Mouse (Mus musculus): ENCODE results near the gene Ebf1. TPM values are rescaled to one million over a fixed set of nuclear protein-coding genes. Genes with fewer than 3 reads are reported as not detected.

Gene Ebf1
- polyA plus RNA-seq, 1 experiment: 38.8 TPM

DNA sequence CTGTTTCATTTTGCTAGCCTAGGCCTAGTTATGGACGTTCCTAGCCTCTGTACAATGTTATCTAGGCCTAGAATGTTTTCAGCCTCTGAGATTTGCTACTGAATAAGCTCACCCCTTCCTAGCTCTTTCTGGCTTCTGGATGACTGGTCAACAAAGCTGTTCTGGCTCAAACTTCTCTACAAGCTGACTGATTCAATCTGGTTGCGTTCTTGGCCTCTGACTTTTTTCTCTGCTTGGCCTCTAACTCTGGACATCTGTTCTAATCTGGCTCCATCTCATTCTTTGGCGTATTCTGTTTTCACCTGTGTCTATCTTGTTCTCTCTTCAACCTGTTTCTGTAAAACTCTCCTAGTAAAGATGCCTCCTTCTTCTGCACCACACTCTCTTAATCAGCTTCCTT, 400.4 kb downstream of the Ebf1 start:
- no peaks in the 10 kb centered on the region for H3K4me1 ChIP-seq (ENCODE audit: control insufficient read depth, insufficient read depth, insufficient read length, low read length)
- no peak overlapping the region for H3K4me3 ChIP-seq (ENCODE audit: insufficient read depth, low read depth, low read length)

DNA sequence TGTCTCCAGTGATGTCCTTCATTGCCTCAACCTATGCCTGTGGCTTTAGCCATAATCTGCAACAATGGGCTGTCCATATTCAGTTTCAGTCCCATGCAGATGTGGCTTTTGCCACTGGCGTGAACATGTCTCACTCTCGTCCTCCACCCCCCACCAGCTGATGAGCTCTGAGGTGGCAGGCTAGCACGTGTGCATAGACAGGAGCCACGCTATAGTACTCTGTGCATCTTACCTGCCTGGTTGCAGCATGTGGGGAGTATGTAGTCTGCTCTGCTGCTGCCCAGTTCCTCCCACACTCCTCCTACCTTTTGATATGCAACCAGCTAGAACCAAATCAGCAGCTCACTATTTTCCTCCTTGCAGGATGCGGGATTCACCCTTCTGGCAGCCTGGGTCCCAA, 408.9 kb downstream of the Ebf1 start:
- H3K4me1 ChIP-seq (ENCODE audit: control insufficient read depth, insufficient read depth, insufficient read length, low read length): no peaks in the 10 kb centered on the region
- H3K4me3 ChIP-seq (ENCODE audit: insufficient read depth, low read depth, low read length): no peak overlapping the region
- H3K27ac ChIP-seq (replicated peaks; ENCODE audit: low read depth, low read length): no peak overlapping the region

More for the DNA sequence above, 400.4 kb downstream of the Ebf1 start:
- H3K27ac ChIP-seq (replicated peaks; ENCODE audit: low read depth, low read length): no peak overlapping the region

DNA sequence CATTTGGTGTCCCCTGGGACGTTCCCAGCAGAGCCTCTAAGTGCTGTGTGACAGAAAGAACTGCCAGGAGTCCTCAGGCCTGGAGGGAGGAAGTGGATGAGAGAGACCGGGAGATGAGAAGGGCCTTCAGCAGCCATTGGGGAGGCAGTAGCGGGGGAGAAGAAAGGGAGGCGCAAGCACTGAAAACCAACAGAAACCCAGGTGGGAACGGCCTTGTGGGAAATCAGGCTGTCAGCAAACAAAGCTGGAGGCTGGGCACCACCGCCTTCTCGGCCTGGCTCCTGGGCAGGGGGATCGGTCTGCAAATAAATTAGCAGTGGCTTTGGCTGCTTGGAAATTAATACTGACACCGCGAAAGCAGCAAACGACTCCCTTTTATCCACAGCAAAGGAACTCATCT, 409.6 kb downstream of the Ebf1 start:
- H3K4me3 ChIP-seq (ENCODE audit: insufficient read depth, low read depth, low read length): no peak overlapping the region
- H3K4me1 ChIP-seq (ENCODE audit: control insufficient read depth, insufficient read depth, insufficient read length, low read length): no peaks in the 10 kb centered on the region
- H3K27ac ChIP-seq (replicated peaks; ENCODE audit: low read depth, low read length): no peak overlapping the region

DNA sequence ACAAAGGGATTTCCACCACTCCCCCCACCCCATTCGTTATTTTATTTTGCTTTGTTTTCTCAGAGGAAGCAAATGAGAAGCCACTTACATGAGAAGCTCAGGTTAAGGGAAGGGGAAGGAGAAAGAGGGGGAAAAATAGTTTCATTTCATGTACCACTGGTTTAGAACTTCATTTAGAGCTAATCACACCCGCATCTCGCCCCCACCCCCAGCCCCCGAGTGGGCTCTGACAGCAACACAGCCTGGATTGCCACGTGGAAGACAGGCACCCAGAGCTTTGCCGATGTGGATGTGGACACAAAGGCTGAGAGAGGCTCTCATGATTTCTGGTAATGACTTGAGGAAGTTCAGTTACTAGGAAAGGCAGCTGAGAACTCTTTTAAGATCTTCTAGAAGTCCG, 410.0 kb downstream of the Ebf1 start:
- H3K27ac ChIP-seq (replicated peaks; ENCODE audit: low read depth, low read length): no peak overlapping the region
- H3K4me3 ChIP-seq (ENCODE audit: insufficient read depth, low read depth, low read length): no peak overlapping the region
- no peaks in the 10 kb centered on the region for H3K4me1 ChIP-seq (ENCODE audit: control insufficient read depth, insufficient read depth, insufficient read length, low read length)

DNA sequence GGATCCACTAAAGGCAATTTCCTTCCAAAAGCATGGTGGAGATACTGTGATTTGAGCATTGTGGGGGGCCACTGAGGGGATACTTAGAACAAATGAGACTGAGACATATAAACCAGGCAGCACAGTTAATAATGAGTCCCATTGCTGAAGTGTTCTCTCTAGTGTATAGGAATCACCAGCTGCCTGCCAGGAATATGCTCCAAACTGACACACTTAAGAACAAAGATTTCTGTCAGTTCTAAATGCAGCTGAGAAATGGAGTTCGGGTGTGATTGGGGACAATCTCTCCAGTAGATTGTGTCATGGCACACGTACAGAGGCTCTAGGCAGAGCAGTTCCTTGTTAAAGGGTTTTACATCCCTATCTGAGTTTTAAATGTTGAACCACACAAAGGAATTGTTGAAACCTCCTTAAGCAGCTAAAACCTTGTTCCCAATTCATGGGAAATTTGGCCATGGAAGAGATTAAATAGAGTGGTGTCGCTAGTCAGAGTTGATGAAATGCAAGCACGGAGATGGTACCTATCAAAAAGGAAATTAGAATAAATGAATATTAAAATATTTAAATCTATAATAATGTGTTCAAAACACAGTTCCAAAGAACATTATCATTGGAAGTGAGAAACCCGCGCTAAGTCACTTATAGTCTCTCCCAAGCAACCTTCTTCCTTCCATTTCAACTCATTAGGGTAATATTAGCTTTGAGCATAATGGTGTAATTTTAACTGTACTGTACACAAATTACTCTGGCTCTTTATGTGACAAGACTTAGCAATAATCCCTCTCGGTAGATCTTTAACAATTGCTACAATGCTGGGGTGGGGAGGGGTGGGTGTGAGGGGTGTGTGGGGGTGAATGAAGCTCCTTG, 438.9 kb downstream of the Ebf1 start:
- no peak overlapping the region for H3K4me3 ChIP-seq (ENCODE audit: insufficient read depth, low read depth, low read length)
- no peak overlapping the region for H3K27ac ChIP-seq (replicated peaks; ENCODE audit: low read depth, low read length)
- H3K4me1 ChIP-seq (ENCODE audit: control insufficient read depth, insufficient read depth, insufficient read length, low read length): no peaks in the 10 kb centered on the region

Other genes with a start within 250 kb of the Ebf1 start
- not detected in 2 replicates for gene Il12b, start 217.3 kb upstream of the Ebf1 start, polyA plus RNA-seq (2012; ENCODE audit: insufficient read depth, insufficient read length, missing spikeins)
- 24.3 and 32.0 TPM in 2 replicates for gene Ublcp1, start 146.8 kb upstream of the Ebf1 start, polyA plus RNA-seq (2012; ENCODE audit: insufficient read depth, insufficient read length, missing spikeins)
- 12.6 and 15.9 TPM in 2 replicates for gene Rnf145, start 98.4 kb upstream of the Ebf1 start, polyA plus RNA-seq (2012; ENCODE audit: insufficient read depth, insufficient read length, missing spikeins)

All from brown adipose tissue, adult 24 weeks (tissue).